Mouse (Mus musculus) macrophage (primary cell): ENCODE data around the gene Sirt3. TPM values are rescaled to one million over a fixed set of nuclear protein-coding genes. Genes with fewer than 3 reads are reported as not detected.

Experiments
- H3K27ac ChIP-seq: fragments of 350-480 bp; formaldehyde crosslinking; 2 replicates; pipeline ENCODE4 v1.9.0; 2021
- H3K36me3 ChIP-seq: fragments of 350-480 bp; formaldehyde crosslinking; 2 replicates; pipeline ENCODE4 v1.9.0; 2021; ENCODE audit errors: inconsistent target
- H3K4me3 ChIP-seq: fragments of 350-480 bp; formaldehyde crosslinking; 2 replicates; pipeline ENCODE4 v1.9.0; 2021; ENCODE audit errors: inconsistent target
- H3K79me2 ChIP-seq: fragments of 350-480 bp; formaldehyde crosslinking; 2 replicates; pipeline ENCODE4 v1.9.0; 2021; ENCODE audit errors: inconsistent target
- WGBS: methylation state at CpG from one replicate; pipeline ENCODE4 v1.1.7; 2026; ENCODE audit warnings: inconsistent platforms; ENCODE audit not compliant: missing documents; 5-methylcytosine and 5-hydroxymethylcytosine counted together
- polyA plus RNA-seq: library from polyadenylated mRNA; stranded (reverse); fragments of 250-400 nt; gene quantifications from 3 replicates; pipeline ENCODE4 v1.2.4, GENCODE M21; 2018; ENCODE audit warnings: inconsistent platforms

Sirt3 gene
- polyA plus RNA-seq, 1 experiment from 2014 or later, result 4.8 TPM

DNA sequence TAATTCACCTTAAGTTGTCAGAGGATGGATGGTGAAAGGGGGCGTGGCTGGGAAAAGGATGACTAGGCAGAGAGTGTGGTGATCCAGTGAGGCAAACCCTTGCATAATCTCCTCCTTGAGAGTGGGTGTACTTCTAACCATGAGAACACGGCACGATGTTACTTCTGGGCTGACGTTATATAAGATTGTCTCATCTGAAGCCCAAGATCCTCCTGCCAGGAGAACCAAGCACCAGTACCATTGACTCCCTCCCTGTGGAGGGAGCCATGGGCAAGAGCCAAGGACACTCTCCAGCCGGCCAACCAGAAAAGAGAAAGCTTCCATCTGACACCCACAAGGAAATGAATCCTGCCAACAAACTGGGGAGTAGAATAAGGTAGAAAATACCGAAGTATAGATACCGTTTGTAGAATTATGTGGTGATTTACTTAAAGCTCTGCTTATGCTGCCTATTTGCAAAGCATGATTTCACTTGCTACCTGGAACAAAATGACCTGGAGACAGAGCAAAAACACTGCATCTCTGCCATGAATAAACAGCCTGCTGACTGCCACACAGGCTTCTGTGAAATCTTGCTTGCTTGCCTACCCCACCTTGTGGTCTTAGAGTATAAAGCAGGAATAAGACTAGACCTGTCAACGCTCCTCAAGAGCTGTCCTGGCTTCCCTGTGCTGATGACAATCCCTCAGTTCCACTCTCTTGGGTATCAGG is 53.8 kb downstream of the Sirt3 start:
- H3K27ac ChIP-seq, result no peak overlapping the region
- 6% methylated on average over 8 of the region's 8 CpGs for WGBS
- no peaks in the 10 kb centered on the region for H3K36me3 ChIP-seq
- H3K79me2 ChIP-seq, result no peaks in the 10 kb centered on the region
- no peak overlapping the region for H3K4me3 ChIP-seq

DNA sequence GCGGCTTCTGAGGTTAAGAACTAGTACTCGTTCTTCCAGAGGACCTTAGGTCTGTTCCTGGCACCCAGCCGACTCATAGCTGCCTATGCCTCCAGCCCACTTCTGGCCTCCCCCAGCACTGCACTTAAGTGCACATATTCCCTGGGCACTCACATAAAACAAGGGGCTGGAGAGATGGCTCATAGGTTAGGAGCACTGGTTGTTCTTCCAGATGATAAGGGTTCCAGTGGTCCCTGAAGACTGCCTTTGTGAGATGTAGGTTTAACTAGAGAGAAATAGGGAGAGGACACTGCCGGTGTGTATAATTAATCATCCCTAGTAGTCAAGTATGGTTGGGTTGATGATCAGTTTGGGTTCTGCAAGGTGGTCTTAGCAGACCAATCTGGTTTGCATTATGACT is 59.4 kb downstream of the Sirt3 start:
- Histone ChIP-seq H3K27ac (no peak overlapping the region), H3K36me3 (no peaks in the 10 kb centered on the region), H3K79me2 (no peaks in the 10 kb centered on the region), H3K4me3 (no peak overlapping the region)
- WGBS, result 88% methylated on average over 4 of the region's 4 CpGs

DNA sequence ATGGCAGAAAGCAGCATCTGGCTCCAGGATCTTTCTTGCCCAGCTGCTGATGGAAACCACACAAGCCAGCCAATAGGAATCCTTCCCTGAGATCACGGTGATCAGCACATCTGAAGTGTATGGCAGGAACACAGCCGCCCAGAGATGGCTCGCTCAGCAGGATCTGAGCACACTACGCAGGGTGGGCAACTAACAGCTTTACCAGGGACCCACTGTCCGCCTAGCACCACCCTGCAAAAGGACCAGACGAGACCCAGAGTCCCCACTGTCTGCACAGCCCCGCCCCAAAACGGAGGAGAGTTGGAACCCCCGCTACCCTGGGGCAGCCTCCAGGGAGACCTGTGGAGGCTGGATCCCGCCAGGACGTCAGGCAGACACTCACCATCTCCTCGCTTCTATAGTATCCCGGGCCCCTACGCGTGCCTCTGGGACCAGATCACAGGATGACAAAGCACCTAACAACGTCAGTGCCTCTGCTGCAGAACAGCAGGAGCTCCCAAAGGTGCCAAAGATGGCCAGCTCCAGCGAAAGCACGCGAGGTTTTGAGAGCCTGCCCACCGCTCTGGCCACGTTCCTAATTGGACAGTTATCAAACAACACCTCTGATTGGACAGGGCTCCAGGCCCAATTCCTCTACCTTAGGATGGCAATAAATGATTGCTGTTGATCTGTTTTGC is 60.3 kb downstream of the Sirt3 start, which contains the start of gene Zfp941:
TSS of gene Zfp941 (minus strand) at position 526 of the 677 bp plus-strand sequence.
- H3K4me3 ChIP-seq, result peak within 1 kb of the TSS; percentile 44
- WGBS, result 10% methylated on average over 21 of the region's 21 CpGs
- no peak within 1 kb of the TSS for H3K27ac ChIP-seq
- no peaks in the 10 kb centered on the region for H3K79me2 ChIP-seq
- no peaks in the 10 kb centered on the region for H3K36me3 ChIP-seq

DNA sequence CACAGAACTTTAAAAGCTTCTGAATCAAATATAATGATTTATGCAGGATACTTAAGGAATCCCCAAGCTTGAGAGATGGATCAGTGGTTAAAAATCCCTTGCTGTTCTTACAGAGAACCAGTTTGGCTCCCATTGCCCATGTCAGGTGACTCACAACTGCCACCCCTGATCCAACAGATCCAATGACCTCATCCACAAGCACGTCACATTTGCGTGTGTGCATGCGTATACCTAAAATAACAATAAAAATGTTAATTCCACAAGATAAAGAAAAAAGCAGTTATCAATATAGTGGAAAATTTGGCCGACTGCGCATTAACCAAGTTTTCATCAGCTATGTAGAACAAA is 60.8 kb downstream of the Sirt3 start:
- H3K27ac ChIP-seq, result no peak overlapping the region
- 88% methylated on average over 5 of the region's 5 CpGs for WGBS
- H3K4me3 ChIP-seq, result peak overlapping the region; percentile 44
- no peaks in the 10 kb centered on the region for H3K79me2 ChIP-seq
- no peaks in the 10 kb centered on the region for H3K36me3 ChIP-seq

DNA sequence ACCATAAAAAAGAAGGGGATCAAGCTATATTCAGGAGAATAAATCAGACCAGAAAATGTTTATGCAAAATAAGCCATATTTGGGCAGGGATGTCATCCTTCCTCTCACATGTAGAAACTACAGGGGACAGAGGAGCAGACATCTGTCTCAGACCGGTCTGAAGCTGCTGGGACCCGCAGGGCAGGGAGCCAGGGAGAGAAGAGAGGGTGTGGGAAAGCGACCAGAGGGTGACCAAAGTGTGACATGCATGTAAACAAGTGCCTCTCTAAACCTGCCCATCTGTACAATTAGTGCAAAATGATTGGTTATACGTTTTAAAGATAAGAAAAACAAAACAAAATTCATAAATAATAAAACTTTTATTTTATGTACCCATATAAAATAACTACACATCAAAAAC is 61.9 kb downstream of the Sirt3 start:
- Histone ChIP-seq H3K79me2 (no peaks in the 10 kb centered on the region), H3K27ac (no peak overlapping the region), H3K4me3 (no peak overlapping the region), H3K36me3 (no peaks in the 10 kb centered on the region)
- WGBS, result 83% methylated on average over 4 of the region's 4 CpGs

Other genes with a start within 250 kb of the Sirt3 start
- gene Olfr53, start 235.9 kb downstream of the Sirt3 start, polyA plus RNA-seq, result not detected in 3 replicates
- gene Olfr539, start 222.4 kb downstream of the Sirt3 start, polyA plus RNA-seq, result not detected in 3 replicates
- not detected in 3 replicates for gene Olfr45, start 200.4 kb downstream of the Sirt3 start, polyA plus RNA-seq
- gene Olfr541, start 185.0 kb downstream of the Sirt3 start, polyA plus RNA-seq, result not detected in 3 replicates
- not detected in 3 replicates for gene Cyp2e1, start 118.6 kb downstream of the Sirt3 start, polyA plus RNA-seq
- 0.50 to 0.64 TPM in 2 of 3 replicates, not detected in the other for gene Syce1, start 94.5 kb downstream of the Sirt3 start, polyA plus RNA-seq
- 0.17 to 0.31 TPM (median 0.19 TPM) in 3 replicates for gene Zfp941, start 60.1 kb downstream of the Sirt3 start, polyA plus RNA-seq
- not detected in 3 replicates for gene Urah, start 47.3 kb downstream of the Sirt3 start, polyA plus RNA-seq
- not detected in 3 replicates for gene Scgb1c1, start 36.8 kb downstream of the Sirt3 start, polyA plus RNA-seq
- not detected in 3 replicates for gene Odf3, start 34.5 kb downstream of the Sirt3 start, polyA plus RNA-seq
- gene Gm45785, start 26.0 kb downstream of the Sirt3 start, polyA plus RNA-seq, result not detected in 3 replicates
- gene Ric8a, start 25.4 kb downstream of the Sirt3 start, polyA plus RNA-seq, result 18.7 to 48.4 TPM (median 41.3 TPM) in 3 replicates
- gene Bet1l, start 24.7 kb downstream of the Sirt3 start, polyA plus RNA-seq, result 8.0 to 19.0 TPM (median 14.4 TPM) in 3 replicates
- gene Psmd13, start 341 bp downstream of the Sirt3 start, polyA plus RNA-seq, result 77.6 to 104 TPM (median 78.6 TPM) in 3 replicates
- not detected in 3 replicates for gene Cox8b, start 18.1 kb upstream of the Sirt3 start, polyA plus RNA-seq
- not detected in 3 replicates for gene Nlrp6, start 38.6 kb upstream of the Sirt3 start, polyA plus RNA-seq
- 6.3 to 9.2 TPM (median 7.2 TPM) in 3 replicates for gene Pgghg, start 59.1 kb upstream of the Sirt3 start, polyA plus RNA-seq
- gene Ifitm5, start 68.0 kb upstream of the Sirt3 start, polyA plus RNA-seq, result 0.30 to 1.0 TPM in 2 of 3 replicates, not detected in the other
- gene Gm45717, start 73.6 kb upstream of the Sirt3 start, polyA plus RNA-seq, result 0.87 TPM in 1 of 3 replicates, not detected in the others
- 471 to 1,093 TPM (median 749 TPM) in 3 replicates for gene Ifitm2, start 73.7 kb upstream of the Sirt3 start, polyA plus RNA-seq
- 4.7 to 18.2 TPM (median 4.8 TPM) in 3 replicates for gene Ifitm1, start 84.9 kb upstream of the Sirt3 start, polyA plus RNA-seq
- 596 to 2,531 TPM (median 1,114 TPM) in 3 replicates for gene Ifitm3, start 128.5 kb upstream of the Sirt3 start, polyA plus RNA-seq
- 4.1 to 21.4 TPM (median 7.4 TPM) in 3 replicates for gene Ifitm6, start 135.6 kb upstream of the Sirt3 start, polyA plus RNA-seq
- gene Gm17387, start 146.8 kb upstream of the Sirt3 start, polyA plus RNA-seq, result not detected in 3 replicates
- gene B4galnt4, start 178.8 kb upstream of the Sirt3 start, polyA plus RNA-seq, result not detected in 3 replicates
- gene Pkp3, start 195.9 kb upstream of the Sirt3 start, polyA plus RNA-seq, result not detected in 3 replicates
- gene Sigirr, start 218.3 kb upstream of the Sirt3 start, polyA plus RNA-seq, result 0.50 to 2.0 TPM (median 0.58 TPM) in 3 replicates
- gene Ano9, start 235.5 kb upstream of the Sirt3 start, polyA plus RNA-seq, result not detected in 3 replicates
- 12.0 to 19.0 TPM (median 15.6 TPM) in 3 replicates for gene Ptdss2, start 240.1 kb upstream of the Sirt3 start, polyA plus RNA-seq